Mouse (Mus musculus): Measurements from ENCODE around the gene Tmem150a.
A peak's percentile ranks its signal among the peaks of the same experiment; 100 is the strongest.

DNA sequence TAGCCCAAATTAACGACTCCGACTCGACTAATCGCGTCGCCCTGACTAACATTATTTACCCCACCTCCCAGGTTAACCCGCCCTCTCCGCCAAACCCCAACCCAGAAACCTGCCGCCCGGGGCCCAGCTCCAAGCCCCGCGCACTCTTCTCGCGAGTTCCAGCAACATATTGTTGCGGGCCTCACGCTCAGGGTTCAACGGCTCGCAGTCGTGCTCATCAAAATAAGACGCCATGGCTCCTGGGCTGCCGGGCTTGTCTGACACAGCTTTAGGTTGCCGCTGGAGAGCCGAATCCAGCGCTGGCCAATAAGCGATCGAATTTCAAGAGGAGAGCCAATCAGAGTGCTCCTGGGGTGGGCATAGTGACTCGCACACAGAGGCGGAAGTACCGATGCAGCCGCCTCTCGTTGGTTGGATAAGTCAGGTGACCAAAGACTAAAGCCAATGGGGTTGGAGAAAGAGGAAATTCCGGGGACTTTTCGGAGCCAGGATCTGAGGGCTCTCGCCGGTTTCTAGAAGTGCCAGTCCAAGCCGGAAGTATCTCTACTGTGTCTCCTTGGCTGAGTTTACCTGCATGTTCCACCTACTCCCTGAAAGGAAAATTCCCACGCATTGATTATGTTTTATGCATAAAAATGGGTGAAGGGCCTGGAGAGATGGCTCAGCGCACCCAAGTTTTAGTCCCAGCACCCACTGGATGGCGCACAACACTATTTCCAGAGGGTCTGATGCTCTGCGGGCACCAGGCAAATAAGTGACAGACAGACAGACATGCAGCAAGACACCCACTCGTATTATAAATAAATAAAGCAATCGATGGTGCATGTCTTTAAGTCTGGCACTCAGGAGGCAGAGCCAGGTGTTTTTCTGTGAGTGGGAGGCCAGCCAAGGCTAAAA lies 7.1 kb downstream of the Tmem150a start:
- no peak for TF ChIP-seq CTCF (IDR thresholded peaks at IDR 0.05; ENCODE audit: borderline replicate concordance, control insufficient read depth, extremely low read depth, insufficient read depth, low read length, poor library complexity)
- peak; percentile 73 for TF ChIP-seq POLR2A (IDR thresholded peaks at IDR 0.05; ENCODE audit: control insufficient read depth, extremely low read depth, insufficient read depth, low read length, poor library complexity)

Data from thymus, adult 2 months (tissue).